In genomic region chr10:21785110-21785509, GRCm38 (mm10) we compare ENCODE assay signal across 15 mouse cellular contexts.
"Had no signal": no experiment of that assay in that cellular context is flagged by ENCODE, and none has a peak within 500 bp of the region (broad histone marks: within the 10 kb centered on the region; RNA-seq: fewer than 3 reads in every experiment).

No protein-coding gene starts in this region.

- H3K27me3 ChIP-seq: kidney, embryonic 15.5 days; liver, embryonic 15.5 days; midbrain, embryonic 12.5 days had no signal

- DNase-seq: kidney, adult 2 months; kidney, postnatal 14 days; lung, embryonic 14.5 days; lung, postnatal 10 days; lung, postnatal 4 days; right cerebral cortex, adult 18-20 months; thymus, postnatal 4 days had no signal

- H3K4me1 ChIP-seq: liver, embryonic 15.5 days; midbrain, embryonic 12.5 days had no signal

- H3K36me3 ChIP-seq: kidney, embryonic 15.5 days; limb, embryonic 10.5 days; liver, embryonic 15.5 days; midbrain, embryonic 12.5 days had no signal

- H3K4me3 ChIP-seq: kidney, embryonic 15.5 days; left cerebral cortex, adult 2 months; limb, embryonic 10.5 days; liver, embryonic 15.5 days; midbrain, embryonic 12.5 days; myocyte had no signal

- H3K9me3 ChIP-seq: kidney, embryonic 15.5 days; limb, embryonic 10.5 days; liver, embryonic 15.5 days; midbrain, embryonic 12.5 days had no signal

- H3K27ac ChIP-seq: kidney, embryonic 15.5 days; left cerebral cortex, adult 2 months; limb, embryonic 10.5 days; liver, embryonic 15.5 days; midbrain, embryonic 12.5 days; stomach, postnatal 0 days had no signal

- H3K4me2 ChIP-seq: kidney, embryonic 15.5 days; liver, embryonic 11.5 days; liver, embryonic 15.5 days; lung, embryonic 14.5 days; midbrain, embryonic 12.5 days had no signal

- H3K9ac ChIP-seq: kidney, embryonic 15.5 days; liver, embryonic 15.5 days; lung, embryonic 14.5 days; midbrain, embryonic 12.5 days had no signal
